Mouse (Mus musculus): Measurements from ENCODE around the gene Rab22a.

DNA sequence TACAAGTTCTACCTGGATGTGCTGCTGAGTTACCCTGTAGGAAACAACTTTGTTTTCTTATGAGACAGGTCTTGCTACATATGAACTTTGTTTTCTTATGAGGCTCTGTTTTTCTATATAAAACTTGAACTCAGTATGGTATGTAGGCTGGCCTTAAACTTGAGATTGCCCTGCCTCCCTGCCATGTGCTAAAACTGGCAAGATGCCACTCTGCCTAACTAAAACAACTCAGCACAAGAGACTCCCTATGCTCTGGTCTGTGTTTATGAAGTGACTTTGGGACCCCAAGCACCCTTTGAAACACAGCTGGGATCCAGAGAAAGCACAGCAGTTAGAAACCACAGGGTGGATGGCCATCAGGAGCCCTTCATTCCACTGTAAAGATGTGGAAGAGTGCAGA lies 18.2 kb upstream of the Rab22a start:
- TF ChIP-seq CTCF (IDR thresholded peaks at IDR 0.05; ENCODE audit: low read depth, low read length): no peak
- no peak for TF ChIP-seq GATA1 (IDR thresholded peaks at IDR 0.05; ENCODE audit: borderline replicate concordance, low read length)
